In the genomic region with DNA sequence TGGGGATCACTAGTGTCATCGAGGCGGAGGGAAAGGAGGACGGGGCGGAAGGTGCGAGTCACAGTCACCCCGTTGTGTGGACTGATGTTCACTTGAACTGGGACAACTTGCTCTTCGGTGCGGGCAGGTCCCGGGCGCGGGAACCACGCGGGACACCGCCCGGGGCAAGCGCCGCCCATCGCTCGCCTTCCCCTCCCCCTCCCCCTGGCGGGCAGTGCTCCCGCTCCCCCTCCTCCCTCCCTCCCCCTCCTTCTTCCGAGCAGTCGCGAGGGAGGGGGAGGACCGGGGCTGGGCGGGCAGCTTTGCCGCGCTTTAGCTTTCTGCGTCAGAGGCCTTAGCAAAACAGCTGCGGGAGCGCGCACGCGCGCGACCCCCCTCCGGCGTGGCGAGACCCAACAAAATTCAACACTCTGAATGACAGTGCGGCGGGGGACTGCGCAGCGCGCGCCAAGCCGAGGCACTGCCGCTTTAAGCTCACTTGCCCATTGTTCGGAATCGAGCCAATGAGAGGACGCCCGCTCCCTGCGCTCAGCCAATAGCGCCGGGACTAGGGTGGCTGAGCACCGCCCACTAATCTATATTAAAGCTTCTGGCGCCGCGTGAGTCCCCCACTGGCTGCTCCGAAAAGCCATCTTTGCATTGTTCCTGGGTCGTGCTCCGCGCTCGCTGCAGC, we compare ENCODE assay signal across 8 mouse cellular contexts. TPM values are rescaled to one million over a fixed set of nuclear protein-coding genes. Genes with fewer than 3 reads are reported as not detected.
DNase-seq lines count a peak whose midpoint lies in the region; ATAC-seq and TF ChIP-seq lines count a peak whose summit lies in the region.

Gene Ptma, plus strand, starts transcription at position 611 of the 673 bp plus-strand sequence.

- no peak for TF ChIP-seq CTCF in bone marrow macrophage, adult 2 months (IDR thresholded peaks at IDR 0.05; ENCODE audit: low read depth, low read length)
- no peak for TF ChIP-seq CTCF in embryonic fibroblast, embryonic 13.5 days (IDR thresholded peaks at IDR 0.05; ENCODE audit: borderline replicate concordance, insufficient read depth, low read length)

- peaks cover 20% of the 10 kb centered on the region for H3K4me1 ChIP-seq in bone marrow macrophage, adult 2 months (ENCODE audit: control insufficient read depth, insufficient read depth, low read length)
- H3K4me1 ChIP-seq in embryonic fibroblast, embryonic 13.5 days (ENCODE audit: control insufficient read depth, insufficient read depth, low read length) = peaks cover 5% of the 10 kb centered on the region
- peaks cover 17% of the 10 kb centered on the region for H3K4me1 ChIP-seq in kidney, embryonic 14.5 days (ENCODE audit: control insufficient read depth, insufficient read depth, low read length)
- H3K4me1 ChIP-seq in limb, embryonic 15.5 days = peaks cover 44% of the 10 kb centered on the region

- peak; percentile 100 for DNase-seq in A20 (ENCODE audit: low read depth, low spot score)
- DNase-seq in heart, adult 9 months (ENCODE audit: low spot score in 2 of 2) = peak; percentile 100
- DNase-seq in monocyte, adult 2 months (ENCODE audit: low read depth in 1 of 2, low spot score in 2 of 2) = peak; percentile 95 to 96
- peak; percentile 99 for DNase-seq in spleen, postnatal 36 days (ENCODE audit: low spot score in 2 of 2)

- peaks cover 23% of the 10 kb centered on the region for H3K36me3 ChIP-seq in kidney, embryonic 14.5 days (ENCODE audit: control insufficient read depth, insufficient read depth, low read length)
- H3K36me3 ChIP-seq in limb, embryonic 15.5 days = peaks cover 17% of the 10 kb centered on the region

- H3K4me3 ChIP-seq in bone marrow macrophage, adult 2 months (ENCODE audit: insufficient read depth, low read length) = peak within 1 kb of the TSS; percentile 97
- peak within 1 kb of the TSS; percentile 96 for H3K4me3 ChIP-seq in embryonic fibroblast, embryonic 13.5 days (ENCODE audit: insufficient read depth, low read length)
- peak within 1 kb of the TSS; percentile 100 for H3K4me3 ChIP-seq in kidney, embryonic 14.5 days (ENCODE audit: low read length)
- peak within 1 kb of the TSS; percentile 99 for H3K4me3 ChIP-seq in limb, embryonic 15.5 days

- peak within 1 kb of the TSS; percentile 86 for H3K4me2 ChIP-seq in kidney, embryonic 14.5 days (replicated peaks; ENCODE audit: low read depth, low read length)
- H3K4me2 ChIP-seq in limb, embryonic 15.5 days = peak within 1 kb of the TSS; percentile 88

- peak within 1 kb of the TSS; percentile 94 for H3K27ac ChIP-seq in bone marrow macrophage, adult 2 months (ENCODE audit: insufficient read depth, low read depth, low read length)
- peak within 1 kb of the TSS; percentile 98 for H3K27ac ChIP-seq in embryonic fibroblast, embryonic 13.5 days (ENCODE audit: insufficient read depth, low read length)
- peak within 1 kb of the TSS; percentile 95 for H3K27ac ChIP-seq in kidney, embryonic 14.5 days (ENCODE audit: low read depth, low read length)
- H3K27ac ChIP-seq in limb, embryonic 15.5 days = peak within 1 kb of the TSS; percentile 100

- 0 out of 2 replicates have a peak, but pooled peaks have one; percentile 41 for TF ChIP-seq POLR2A in bone marrow macrophage, adult 2 months (IDR thresholded peaks at IDR 0.05; ENCODE audit: borderline replicate concordance, low read depth, low read length)
- TF ChIP-seq POLR2A in embryonic fibroblast, embryonic 13.5 days (IDR thresholded peaks at IDR 0.05; ENCODE audit: low read depth, low read length) = peak; percentile 91

- under 1% methylated on average over 54 of the region's 63 CpGs for WGBS in kidney, embryonic 14.5 days
- WGBS in limb, embryonic 15.5 days = under 1% methylated on average over 57 of the region's 63 CpGs

- H3K27me3 ChIP-seq in kidney, embryonic 14.5 days (ENCODE audit: control insufficient read depth, insufficient read depth, low read length) = no peaks in the 10 kb centered on the region
- H3K27me3 ChIP-seq in limb, embryonic 15.5 days = no peaks in the 10 kb centered on the region

- H3K9ac ChIP-seq in kidney, embryonic 14.5 days (ENCODE audit: low read depth, low read length) = peak within 1 kb of the TSS; percentile 100
- H3K9ac ChIP-seq in limb, embryonic 15.5 days = peak within 1 kb of the TSS; percentile 100

- no peaks in the 10 kb centered on the region for H3K9me3 ChIP-seq in kidney, embryonic 14.5 days (ENCODE audit: control insufficient read depth, low read length)
- H3K9me3 ChIP-seq in limb, embryonic 15.5 days = no peaks in the 10 kb centered on the region

- ATAC-seq in kidney, embryonic 14.5 days (ENCODE audit: low FRiP score, low TSS enrichment) = peak; percentile 94
- peak; percentile 95 for ATAC-seq in limb, embryonic 15.5 days (ENCODE audit: insufficient number of reproducible peaks, low FRiP score, low TSS enrichment, low read depth)

RNA-seq across cellular contexts. Expression of gene Ptma, which starts in this region (rescaled TPM):
- polyA plus RNA-seq in bone marrow macrophage, adult 2 months (2012; ENCODE audit: insufficient read depth, insufficient read length, missing spikeins) = 1,364 and 1,417 TPM in 2 replicates
- polyA plus RNA-seq in embryonic fibroblast, embryonic 13.5 days (2011; ENCODE audit: insufficient read length, low read depth, missing spikeins) = 1,524 and 1,625 TPM in 2 replicates
- 3,750 and 4,450 TPM in 2 replicates for polyA plus RNA-seq in kidney, embryonic 14.5 days (2014; fragmentation: Nextera tagmentation; extraction: Ambion mirVana)
- polyA plus RNA-seq in limb, embryonic 15.5 days (2015; fragmentation: Nextera tagmentation; extraction: Ambion mirVana) = 1,783 and 2,088 TPM in 2 replicates

Comparison
In these comparisons a context has a peak if more than half of its experiments do, and no peak if none do; other contexts are left out.
1. Peak in every context shown above with its lines: DNase-seq, ATAC-seq, H3K4me3 ChIP-seq and H3K27ac ChIP-seq.